Mouse (Mus musculus) midbrain, embryonic 11.5 days (tissue): ENCODE measurements around the gene Gcnt2. TPM values are rescaled to one million over a fixed set of nuclear protein-coding genes. Genes with fewer than 3 reads are reported as not detected.

Experiments
- ATAC-seq: fragments of 200-750 bp; cut with Nextera tagmentation; 2 replicates; pipeline ENCODE4 v1.8.0; 2017; ENCODE audit warnings: moderate TSS enrichment, moderate library complexity; ENCODE audit not compliant: low FRiP score
- DNase-seq: peaks from one replicate; pipeline ENCODE4 v3.0.0; 2015; ENCODE audit warnings: low spot score; ENCODE audit errors: missing footprints
- H3K27ac ChIP-seq: fragments of 300-500 bp; sonication (generic); 2 replicates; pipeline ENCODE4 v1.5.1; 2014; ENCODE audit warnings: low read depth, low read length
- H3K27me3 ChIP-seq: fragments of 300-500 bp; sonication (generic); 2 replicates; pipeline ENCODE4 v1.6.1; 2014; ENCODE audit warnings: mild to moderate bottlenecking, low read length, moderate library complexity, mixed read lengths; ENCODE audit not compliant: control insufficient read depth, insufficient read depth
- H3K36me3 ChIP-seq: fragments of 300-500 bp; sonication (generic); 2 replicates; pipeline ENCODE4 v1.6.1; 2014; ENCODE audit warnings: mild to moderate bottlenecking, low read length, moderate library complexity, mixed read lengths; ENCODE audit not compliant: control insufficient read depth, insufficient read depth
- H3K4me1 ChIP-seq: fragments of 300-500 bp; sonication (generic); 2 replicates; pipeline ENCODE4 v1.6.1; 2014; ENCODE audit warnings: low read length; ENCODE audit not compliant: control insufficient read depth, insufficient read depth
- H3K4me2 ChIP-seq: fragments of 300-500 bp; sonication (generic); 2 replicates; pipeline ENCODE4 v1.6.1; 2014; ENCODE audit warnings: mild to moderate bottlenecking, moderate library complexity
- H3K4me3 ChIP-seq: fragments of 300-500 bp; sonication (generic); 2 replicates; pipeline ENCODE4 v1.5.1; 2014; ENCODE audit warnings: low read depth, low read length
- H3K9ac ChIP-seq: fragments of 300-500 bp; sonication (generic); 2 replicates; pipeline ENCODE4 v1.6.1; 2014; ENCODE audit warnings: low read length
- H3K9me3 ChIP-seq: fragments of 300-500 bp; sonication (generic); 2 replicates; pipeline ENCODE4 v1.6.1; 2016; ENCODE audit warnings: low read length; ENCODE audit not compliant: control insufficient read depth
- WGBS: fragments of 180-500 bp; shearing (Covaris S2); extraction: QIAGEN DNeasy Blood & Tissue Kit; methylation state at CpG from one replicate; pipeline ENCODE4 v1.1.7; 2014; 5-methylcytosine and 5-hydroxymethylcytosine counted together
- polyA plus RNA-seq: library from polyadenylated mRNA; unstranded; fragments of >200 nt; fragmentation: Nextera tagmentation; extraction: Ambion mirVana; gene quantifications from 2 replicates; pipeline ENCODE4 v1.2.1, GENCODE M21; 2014

The Gcnt2 gene
- 4.0 and 5.3 TPM in 2 replicates for polyA plus RNA-seq

- Histone ChIP-seq H3K27me3 (no peaks in the 10 kb centered on the region), H3K4me2 (no peak within 1 kb of the TSS), H3K9me3 (no peaks in the 10 kb centered on the region), H3K27ac (no peak within 1 kb of the TSS), H3K4me1 (no peaks in the 10 kb centered on the region), H3K36me3 (no peaks in the 10 kb centered on the region; the same call in 1 of the 2 replicates), H3K9ac (no peak within 1 kb of the TSS), H3K4me3 (no peak within 1 kb of the TSS)
- 67% methylated on average over 22 of the region's 22 CpGs for WGBS
- DNase-seq, result no peak
- ATAC-seq, result peak; percentile 88
Measured at GRCm38 (mm10) chr13:40859652-40860399, at the start of gene Gcnt2. Gene Gcnt2 (plus strand): TSS chr13:40859754.

GRCm38 (mm10) chr13:40820617-40821016 is 38.9 kb upstream of the Gcnt2 start:
- ATAC-seq (no peak), DNase-seq (no peak)
- no peak overlapping the region for H3K27ac ChIP-seq
- no peaks in the 10 kb centered on the region for H3K36me3 ChIP-seq
- no peak overlapping the region for H3K4me2 ChIP-seq
- no peaks in the 10 kb centered on the region for H3K4me1 ChIP-seq
- no peak overlapping the region for H3K4me3 ChIP-seq
- WGBS, result 53% methylated on average over 1 of the region's 1 CpGs
- no peaks in the 10 kb centered on the region for H3K27me3 ChIP-seq
- no peaks in the 10 kb centered on the region for H3K9me3 ChIP-seq
- H3K9ac ChIP-seq, result no peak overlapping the region

- DNase-seq (no peak), ATAC-seq (no peak)
- no peak overlapping the region for H3K27ac ChIP-seq
- H3K4me3 ChIP-seq, result no peak overlapping the region
- 84% methylated on average over 2 of the region's 2 CpGs for WGBS
- H3K4me1 ChIP-seq, result no peaks in the 10 kb centered on the region
- no peaks in the 10 kb centered on the region for H3K27me3 ChIP-seq
- no peaks in the 10 kb centered on the region for H3K9me3 ChIP-seq
- no peak overlapping the region for H3K9ac ChIP-seq
- H3K4me2 ChIP-seq, result no peak overlapping the region
- no peaks in the 10 kb centered on the region for H3K36me3 ChIP-seq
Measured at GRCm38 (mm10) chr13:40821911-40822310, 37.6 kb upstream of the Gcnt2 start.

- H3K9ac ChIP-seq, result no peak overlapping the region
- 79% methylated on average over 10 of the region's 10 CpGs for WGBS
- no peaks in the 10 kb centered on the region for H3K27me3 ChIP-seq
- no peaks in the 10 kb centered on the region for H3K9me3 ChIP-seq
- no peaks in the 10 kb centered on the region for H3K36me3 ChIP-seq
- H3K4me1 ChIP-seq, result no peaks in the 10 kb centered on the region
- DNase-seq, result no peak
- no peak overlapping the region for H3K4me2 ChIP-seq
- no peak overlapping the region for H3K27ac ChIP-seq
- ATAC-seq, result no peak
- no peak overlapping the region for H3K4me3 ChIP-seq
Measured at GRCm38 (mm10) chr13:40841146-40841787, 18.3 kb upstream of the Gcnt2 start.

GRCm38 (mm10) chr13:40842141-40842540 is 17.4 kb upstream of the Gcnt2 start:
- Histone ChIP-seq H3K9ac (no peak overlapping the region), H3K36me3 (no peaks in the 10 kb centered on the region), H3K27me3 (no peaks in the 10 kb centered on the region), H3K27ac (no peak overlapping the region), H3K4me2 (no peak overlapping the region), H3K4me1 (no peaks in the 10 kb centered on the region), H3K9me3 (no peaks in the 10 kb centered on the region), H3K4me3 (no peak overlapping the region)
- no peak for ATAC-seq
- WGBS, result 43% methylated on average over 1 of the region's 1 CpGs
- DNase-seq, result no peak

- Histone ChIP-seq H3K27ac (no peak overlapping the region), H3K27me3 (no peaks in the 10 kb centered on the region), H3K9me3 (no peaks in the 10 kb centered on the region), H3K4me3 (no peak overlapping the region), H3K9ac (no peak overlapping the region), H3K4me1 (no peaks in the 10 kb centered on the region), H3K4me2 (no peak overlapping the region), H3K36me3 (no peaks in the 10 kb centered on the region)
- DNase-seq (peak; percentile 97), ATAC-seq (peak; percentile 59; the same call in 1 of the 2 replicates)
- WGBS, result 31% methylated on average over 5 of the region's 5 CpGs
Measured at GRCm38 (mm10) chr13:40843418-40844067, 16.0 kb upstream of the Gcnt2 start.

GRCm38 (mm10) chr13:40844144-40844543 is 15.4 kb upstream of the Gcnt2 start:
- no peak overlapping the region for H3K4me2 ChIP-seq
- H3K4me1 ChIP-seq, result no peaks in the 10 kb centered on the region
- H3K36me3 ChIP-seq, result no peaks in the 10 kb centered on the region
- ATAC-seq (no peak), DNase-seq (no peak)
- WGBS, result 93% methylated on average over 5 of the region's 5 CpGs
- H3K27me3 ChIP-seq, result no peaks in the 10 kb centered on the region
- H3K27ac ChIP-seq, result no peak overlapping the region
- H3K9me3 ChIP-seq, result no peaks in the 10 kb centered on the region
- no peak overlapping the region for H3K4me3 ChIP-seq
- H3K9ac ChIP-seq, result no peak overlapping the region

- WGBS, result 62% methylated on average over 6 of the region's 6 CpGs
- Histone ChIP-seq H3K27me3 (no peaks in the 10 kb centered on the region), H3K4me3 (no peak overlapping the region), H3K4me1 (no peaks in the 10 kb centered on the region), H3K27ac (no peak overlapping the region), H3K9ac (no peak overlapping the region), H3K4me2 (no peak overlapping the region), H3K9me3 (no peaks in the 10 kb centered on the region), H3K36me3 (no peaks in the 10 kb centered on the region)
- ATAC-seq (no peak), DNase-seq (no peak)
Measured at GRCm38 (mm10) chr13:40845951-40846350, 13.6 kb upstream of the Gcnt2 start.

GRCm38 (mm10) chr13:40846375-40846774 is 13.2 kb upstream of the Gcnt2 start:
- WGBS, result 66% methylated on average over 9 of the region's 9 CpGs
- Histone ChIP-seq H3K9me3 (no peaks in the 10 kb centered on the region), H3K9ac (no peak overlapping the region), H3K36me3 (no peaks in the 10 kb centered on the region), H3K27ac (no peak overlapping the region), H3K27me3 (no peaks in the 10 kb centered on the region), H3K4me2 (no peak overlapping the region), H3K4me3 (no peak overlapping the region), H3K4me1 (no peaks in the 10 kb centered on the region)
- ATAC-seq (no peak), DNase-seq (no peak)
